Mouse (Mus musculus) large intestine, adult 2 months (tissue): ENCODE measurements around the gene Rpl38. TPM values are rescaled to one million over a fixed set of nuclear protein-coding genes. Genes with fewer than 3 reads are reported as not detected.

Experiments
- DNase-seq: peaks from one replicate; pipeline ENCODE4 v3.0.0-alpha.2; 2012; ENCODE audit warnings: low read depth, low spot score
- WGBS: fragments of 180-500 bp; shearing (Covaris S2); methylation state at CpG from one replicate; pipeline ENCODE4 v1.1.7; 2018; 5-methylcytosine and 5-hydroxymethylcytosine counted together
- polyA plus RNA-seq: library from polyadenylated mRNA; depleted of rRNA; stranded (reverse); fragments of >200 nt; gene quantifications from 2 replicates; pipeline ENCODE4 v1.2.3, GENCODE M21; 2012; rRNA removed

Rpl38 gene
- polyA plus RNA-seq: 525 and 588 TPM in 2 replicates

DNA sequence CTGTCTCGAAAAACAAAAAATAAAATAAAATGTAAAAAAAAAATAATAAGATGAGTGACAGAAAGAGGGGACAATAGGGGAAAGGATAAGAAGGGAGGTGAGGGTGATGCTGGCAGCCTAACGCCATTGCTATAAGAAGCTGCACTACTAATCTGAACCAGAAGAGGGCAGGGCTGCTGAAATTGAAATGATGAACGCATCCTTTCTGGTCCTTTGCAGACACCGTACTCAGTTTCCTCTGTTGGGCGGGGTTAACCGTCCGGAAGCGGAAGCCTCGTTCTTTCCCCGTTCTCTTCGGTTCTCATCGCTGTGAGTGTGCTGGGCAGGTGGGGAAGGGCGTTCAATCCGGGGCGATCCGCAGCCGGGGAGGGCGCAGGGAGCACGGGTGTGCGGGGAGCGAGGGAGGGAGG is at the start of gene Rpl38:
Gene Rpl38 (plus strand): TSS at position 224 of the 410 bp plus-strand sequence.
- under 1% methylated on average over 21 of the region's 21 CpGs for WGBS
- DNase-seq: peak; percentile 85

DNA sequence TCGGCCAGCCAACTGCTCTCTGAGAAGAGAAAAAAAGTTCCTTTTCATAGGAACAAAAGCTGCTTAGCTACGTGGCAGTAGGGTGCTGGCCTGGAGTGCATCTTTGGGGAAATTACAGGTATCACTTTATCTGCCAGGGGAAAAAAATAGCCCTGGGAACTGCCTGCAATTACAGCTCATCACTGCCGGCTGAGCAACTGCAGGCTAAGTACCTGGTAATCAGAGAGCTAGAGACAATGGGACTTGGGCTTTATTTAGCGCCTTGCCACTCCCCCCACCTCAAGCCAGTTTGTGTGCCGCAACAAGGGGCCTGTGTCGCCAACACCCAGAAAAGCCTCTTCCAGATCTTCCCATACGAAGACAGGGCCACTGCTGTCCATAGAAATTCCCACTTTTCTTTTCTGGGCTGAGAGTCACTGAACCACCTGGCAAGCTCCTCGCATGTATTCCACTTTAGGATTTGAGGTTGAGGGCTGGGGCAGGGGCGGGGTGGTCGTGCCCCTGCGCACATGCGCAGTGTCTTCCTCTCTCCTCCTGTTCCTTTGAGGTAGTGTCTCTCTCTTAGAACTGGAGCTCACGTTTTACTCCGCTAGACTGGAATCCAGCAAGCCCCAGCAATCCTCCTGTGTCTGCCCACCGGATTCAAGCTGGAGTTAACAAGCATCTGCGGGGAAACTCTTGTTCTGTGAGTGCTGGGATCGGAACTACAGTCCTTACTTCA is 49.5 kb upstream of the Rpl38 start:
- no peak for DNase-seq
- WGBS: 39% methylated on average over 17 of the region's 17 CpGs

DNA sequence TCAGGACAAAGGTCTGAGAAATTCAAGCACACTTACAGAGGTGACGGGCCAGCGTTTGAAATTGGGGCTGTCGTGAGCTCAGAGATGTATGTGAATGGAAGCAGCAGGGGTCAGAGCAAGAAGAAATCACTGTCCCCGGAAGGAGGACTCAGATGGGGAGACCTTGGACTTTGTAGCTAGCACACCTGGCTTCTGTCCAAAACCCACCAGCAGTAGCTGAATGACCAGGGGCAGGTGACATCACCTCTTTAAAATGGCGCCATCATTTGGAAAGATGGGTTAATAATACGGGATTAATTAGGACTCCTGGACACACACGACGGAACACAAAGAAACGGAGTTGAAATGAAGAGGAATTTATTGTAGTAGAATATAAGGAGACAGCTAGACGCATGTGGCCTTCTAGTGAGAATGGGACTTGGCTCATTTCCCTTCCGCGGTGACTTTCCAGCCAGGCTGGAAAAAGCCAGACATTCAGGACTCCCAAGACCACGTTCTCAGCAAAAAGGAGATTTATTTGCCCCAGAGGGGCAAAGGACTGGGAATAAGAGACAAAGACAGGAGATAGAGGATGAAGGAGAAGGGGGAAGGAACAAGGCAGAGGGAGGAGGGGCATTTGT is 42.1 kb upstream of the Rpl38 start:
- no peak for DNase-seq
- 82% methylated on average over 13 of the region's 13 CpGs for WGBS

GRCm38 (mm10) chr11:114627036-114627435 is 41.3 kb upstream of the Rpl38 start:
- WGBS: 74% methylated on average over 6 of the region's 6 CpGs
- DNase-seq: no peak

- DNase-seq: no peak
- 75% methylated on average over 12 of the region's 12 CpGs for WGBS
Observed at GRCm38 (mm10) chr11:114628032-114628431, 40.3 kb upstream of the Rpl38 start.

DNA sequence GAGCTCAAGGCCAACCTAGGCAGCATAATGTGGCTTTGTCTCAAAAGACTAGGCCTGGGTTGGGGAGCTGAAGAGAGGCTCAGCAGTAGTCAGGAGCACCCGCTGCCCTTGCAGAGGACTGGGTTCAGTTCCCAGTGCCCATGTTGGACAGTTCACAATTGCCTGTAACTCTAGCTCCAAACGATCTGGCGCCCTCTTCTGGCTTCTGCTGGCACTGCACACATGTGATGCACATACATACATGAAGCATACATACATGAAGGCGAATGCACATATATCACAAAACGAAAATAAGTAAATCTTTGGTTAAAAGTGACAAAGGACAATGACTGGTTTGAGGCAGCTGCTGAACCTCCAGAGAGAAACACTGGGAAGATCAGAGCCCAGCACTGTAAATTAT is 38.3 kb upstream of the Rpl38 start:
- 82% methylated on average over 5 of the region's 5 CpGs for WGBS
- DNase-seq: no peak

GRCm38 (mm10) chr11:114632266-114632665 is 36.1 kb upstream of the Rpl38 start:
- no peak for DNase-seq
- WGBS: 69% methylated on average over 8 of the region's 8 CpGs

DNA sequence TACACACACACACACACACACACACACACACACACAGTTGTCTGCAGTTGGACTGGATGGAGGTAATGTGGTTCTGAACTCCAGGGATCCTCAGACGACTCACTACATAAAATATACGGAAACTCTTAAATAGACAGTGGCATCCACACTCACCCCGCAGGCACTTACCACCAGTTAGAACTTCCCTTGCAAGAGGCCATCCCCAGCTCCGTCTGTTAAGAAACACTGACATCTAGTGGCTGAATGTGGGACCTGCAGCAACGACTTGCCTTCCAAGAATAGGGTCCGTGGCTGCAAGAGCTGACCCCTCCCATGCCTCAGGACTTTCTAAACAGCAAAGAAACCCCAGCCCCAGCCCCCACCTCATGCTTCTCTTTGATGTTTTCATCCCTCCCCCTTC is 32.0 kb upstream of the Rpl38 start:
- WGBS: 2% methylated on average over 6 of the region's 6 CpGs
- DNase-seq: peak; percentile 43

GRCm38 (mm10) chr11:114636727-114637505 is 31.4 kb upstream of the Rpl38 start:
- WGBS: 44% methylated on average over 35 of the region's 35 CpGs
- DNase-seq: no peak

DNA sequence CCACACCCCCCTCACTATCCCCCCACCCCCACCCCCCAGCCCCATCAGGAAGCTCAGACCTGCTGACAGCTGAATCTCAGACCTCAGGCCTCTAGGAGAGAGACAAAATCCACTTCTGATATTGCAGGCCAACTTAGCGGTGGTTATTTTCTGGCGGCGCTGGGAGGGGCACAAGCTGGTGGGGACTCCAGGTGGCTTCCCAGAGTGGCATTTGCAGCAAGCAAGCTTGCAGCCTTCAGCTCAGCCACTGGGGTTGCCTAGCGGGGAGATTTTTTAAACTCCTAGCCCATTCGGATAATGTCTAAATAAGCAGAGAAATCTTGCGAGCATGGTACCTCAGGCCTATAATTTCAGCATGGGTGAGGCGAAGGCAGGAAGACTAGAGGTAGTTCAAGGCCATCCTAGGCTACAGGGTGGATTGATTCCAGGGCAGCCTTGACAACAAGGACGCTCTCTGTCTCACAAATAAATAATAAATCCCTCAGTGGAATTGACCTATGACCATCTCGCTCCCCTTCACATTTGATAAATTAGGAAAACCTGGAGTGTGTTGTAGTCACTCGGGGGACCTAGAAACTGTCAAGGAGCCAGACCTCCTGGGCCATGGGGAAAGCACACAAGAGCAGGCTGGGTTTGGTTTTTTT is 29.6 kb upstream of the Rpl38 start:
- no peak for DNase-seq
- WGBS: 71% methylated on average over 10 of the region's 10 CpGs

DNA sequence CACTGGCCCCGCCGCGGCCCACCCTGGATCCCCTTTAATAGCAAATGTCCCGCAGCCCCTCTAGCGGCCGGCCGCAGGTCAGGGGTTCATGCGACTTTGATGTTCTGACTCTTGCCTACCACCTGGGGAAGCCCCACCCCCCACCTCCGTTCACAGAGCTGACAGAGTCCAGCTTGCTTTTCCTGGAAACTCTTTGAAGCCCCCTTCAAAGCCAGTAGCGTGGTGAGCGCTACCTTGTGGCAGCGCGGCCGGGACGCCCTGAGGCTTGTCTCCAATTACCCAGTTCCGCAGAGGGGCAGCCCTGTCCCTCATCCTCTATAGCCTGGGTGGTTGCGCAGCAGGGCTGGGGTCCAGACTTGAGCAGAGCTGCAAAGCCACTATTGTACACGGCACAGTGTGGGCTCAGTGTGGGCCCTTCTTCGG is 28.6 kb upstream of the Rpl38 start:
- DNase-seq: no peak
- WGBS: 37% methylated on average over 19 of the region's 19 CpGs

- no peak for DNase-seq
- 50% methylated on average over 6 of the region's 6 CpGs for WGBS
Observed at GRCm38 (mm10) chr11:114640658-114641057, 27.7 kb upstream of the Rpl38 start.

DNA sequence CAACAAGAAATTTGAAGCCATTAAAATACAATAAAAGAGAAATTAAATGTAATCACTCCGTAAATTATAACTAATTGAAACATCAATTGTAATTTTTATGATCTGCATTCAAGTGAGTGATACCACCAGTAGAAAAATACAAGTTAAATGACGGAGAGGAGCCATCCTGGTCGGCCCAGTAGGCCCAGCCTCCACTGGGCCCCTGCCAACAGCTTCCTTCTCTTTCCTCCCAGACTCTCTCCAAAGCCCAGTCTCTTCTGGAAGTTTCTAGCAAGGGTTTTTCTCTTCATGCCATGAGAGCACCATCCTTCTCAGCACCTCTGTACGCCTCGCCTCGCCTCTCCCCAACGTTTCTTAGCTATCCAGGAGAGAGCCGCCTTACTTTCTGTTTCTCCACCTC is 27.2 kb upstream of the Rpl38 start:
- no peak for DNase-seq
- WGBS: 73% methylated on average over 8 of the region's 8 CpGs

DNA sequence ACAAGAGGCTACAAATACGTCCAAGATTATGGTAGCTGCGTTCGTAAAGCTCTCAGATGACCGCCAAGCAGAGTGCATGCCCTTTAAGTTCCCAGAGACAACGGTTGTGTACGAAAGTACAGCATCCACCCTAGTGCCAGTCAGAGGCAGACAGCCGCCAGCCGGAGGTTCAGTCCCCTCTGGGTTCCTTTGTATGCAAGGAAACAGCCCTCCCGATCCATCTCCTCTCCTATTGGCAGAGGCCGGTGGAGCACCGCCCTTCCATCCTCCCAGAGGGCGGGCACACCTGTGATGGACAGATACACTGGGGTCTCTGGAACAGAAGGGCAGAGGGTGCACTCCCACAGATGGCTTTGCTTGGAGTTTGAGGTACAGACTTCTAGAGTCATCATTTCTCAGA is 26.1 kb upstream of the Rpl38 start:
- 61% methylated on average over 12 of the region's 12 CpGs for WGBS
- DNase-seq: no peak

DNA sequence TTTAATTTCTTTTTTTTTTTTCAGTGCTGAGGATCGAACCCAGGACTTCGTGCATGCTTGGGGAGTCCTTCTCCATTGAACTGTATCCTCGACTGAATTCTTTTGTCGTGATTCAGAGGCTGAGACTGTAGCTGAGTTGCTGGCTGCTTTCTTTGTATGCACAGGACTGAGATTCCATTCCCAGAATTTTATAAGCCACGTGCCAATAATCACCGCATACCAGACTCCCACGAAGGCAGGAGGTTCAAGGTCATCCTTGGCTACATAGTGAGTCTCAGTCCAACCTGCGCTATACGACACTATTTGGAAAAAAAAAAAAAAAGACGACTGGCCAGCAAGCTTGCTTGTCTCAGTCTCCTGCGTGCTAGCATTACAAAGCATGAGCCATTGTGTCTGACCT is 25.4 kb upstream of the Rpl38 start:
- DNase-seq: no peak
- 45% methylated on average over 11 of the region's 11 CpGs for WGBS

DNA sequence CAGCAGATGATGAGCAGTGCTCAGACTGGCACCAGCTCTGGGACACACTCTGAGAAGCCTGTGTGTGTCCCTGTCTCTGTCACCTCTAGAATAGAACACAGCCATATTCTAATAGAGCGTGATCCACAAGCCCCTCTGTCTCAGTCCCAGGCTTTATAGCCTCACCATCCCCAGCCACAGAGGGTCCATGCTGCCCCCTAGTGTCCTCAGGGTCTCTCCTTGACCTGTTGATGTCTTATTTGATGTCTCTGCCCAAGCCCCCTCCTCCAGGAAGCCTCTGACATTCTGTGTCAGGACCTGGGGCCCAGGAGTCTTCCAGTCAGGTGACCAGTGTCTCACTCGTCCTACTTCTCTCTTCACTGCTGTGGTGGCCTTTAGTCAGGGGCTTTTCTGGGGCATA is 24.2 kb upstream of the Rpl38 start:
- WGBS: 41% methylated on average over 2 of the region's 2 CpGs
- no peak for DNase-seq

DNA sequence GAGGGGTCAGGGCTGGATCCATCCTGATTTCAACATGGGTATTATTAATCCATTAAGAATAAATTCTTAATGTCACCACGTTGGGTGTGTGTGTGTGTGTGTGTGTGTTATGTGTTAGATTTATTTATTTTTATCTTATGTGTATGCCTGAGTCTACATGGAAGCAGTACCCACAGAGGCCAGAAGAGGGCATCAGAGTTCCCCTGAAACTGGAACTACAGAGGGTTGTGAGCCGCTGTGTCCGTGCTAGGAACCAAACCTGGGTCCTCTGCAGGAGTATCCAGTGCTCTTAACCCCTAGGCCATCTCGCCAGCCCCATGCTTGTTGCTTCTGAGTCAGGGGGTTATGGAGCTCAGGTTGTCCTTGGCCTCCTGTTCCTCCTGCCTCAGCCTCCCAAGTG is 18.8 kb upstream of the Rpl38 start:
- WGBS: 59% methylated on average over 4 of the region's 4 CpGs

GRCm38 (mm10) chr11:114652531-114652930 is 15.8 kb upstream of the Rpl38 start:
- 7% methylated on average over 16 of the region's 16 CpGs for WGBS
- no peak for DNase-seq

More for the DNA sequence above, 18.8 kb upstream of the Rpl38 start:
- DNase-seq: no peak

GRCm38 (mm10) chr11:114653664-114654063 is 14.7 kb upstream of the Rpl38 start:
- WGBS: 78% methylated on average over 6 of the region's 6 CpGs
- no peak for DNase-seq

DNA sequence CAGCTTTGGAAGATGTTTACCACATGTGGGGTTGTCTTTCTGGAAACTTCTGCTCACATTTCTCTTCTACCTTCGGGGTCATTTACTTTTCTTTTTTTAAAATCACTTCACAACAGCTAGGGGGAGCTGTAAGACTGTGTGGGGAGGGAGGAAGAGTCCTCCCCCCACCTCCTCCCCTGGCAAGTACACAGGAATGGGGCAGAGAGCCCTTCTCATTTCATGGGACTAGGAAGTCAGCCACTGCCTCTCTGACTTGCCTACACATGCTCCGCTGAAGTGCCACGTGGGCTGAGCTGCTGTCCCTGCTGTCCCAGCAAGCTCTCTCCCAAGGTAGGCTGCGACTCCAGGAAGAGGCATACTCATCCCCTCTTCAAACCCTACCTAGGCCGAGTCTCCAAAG is 13.8 kb upstream of the Rpl38 start:
- 47% methylated on average over 5 of the region's 5 CpGs for WGBS
- DNase-seq: no peak
